Mouse (Mus musculus): ENCODE data around the gene Olfr1151.

The Olfr1151 gene

DNA sequence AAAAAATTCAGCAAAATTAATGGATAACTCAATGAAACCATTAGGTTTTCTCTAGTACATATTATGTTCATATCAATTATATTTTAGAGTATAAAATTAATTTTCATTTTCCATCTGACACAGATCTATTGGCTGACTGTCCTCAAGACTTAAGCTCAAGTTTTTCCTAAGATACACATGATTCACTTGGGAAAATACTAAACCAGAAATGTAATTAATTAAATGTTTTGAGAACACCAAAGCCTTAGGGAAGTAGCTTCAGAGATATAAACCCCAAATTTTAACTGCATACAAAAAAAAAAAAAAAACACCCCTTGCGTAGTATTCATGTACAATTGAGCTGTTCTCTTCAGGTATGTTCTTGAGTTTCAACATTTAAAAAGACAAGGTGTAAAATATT is at the start of gene Olfr1151:
TSS of gene Olfr1151 (plus strand) at position 301 of the 400 bp plus-strand sequence.
- no peak for DNase-seq

DNA sequence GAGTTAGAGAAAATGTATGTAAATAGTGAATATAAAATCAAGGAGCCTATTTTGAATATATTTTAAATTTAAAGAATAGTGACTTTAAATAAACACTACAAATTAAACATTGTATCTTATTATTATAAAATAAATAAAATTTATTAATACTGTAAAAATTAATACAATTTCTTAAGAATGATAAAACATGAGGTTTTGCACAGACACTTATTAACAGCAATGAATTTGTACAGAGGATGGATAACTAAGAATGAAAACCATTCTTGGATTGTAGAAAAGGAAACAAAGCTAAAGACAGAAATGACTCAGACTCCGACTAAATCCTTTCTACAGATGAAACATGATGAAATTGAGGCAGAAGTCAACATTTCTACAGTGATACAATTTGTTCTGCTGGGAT is 46.1 kb upstream of the Olfr1151 start, which contains the start of gene Olfr1145:
TSS of gene Olfr1145 (plus strand) at position 301 of the 400 bp plus-strand sequence.
- no peak for DNase-seq

DNA sequence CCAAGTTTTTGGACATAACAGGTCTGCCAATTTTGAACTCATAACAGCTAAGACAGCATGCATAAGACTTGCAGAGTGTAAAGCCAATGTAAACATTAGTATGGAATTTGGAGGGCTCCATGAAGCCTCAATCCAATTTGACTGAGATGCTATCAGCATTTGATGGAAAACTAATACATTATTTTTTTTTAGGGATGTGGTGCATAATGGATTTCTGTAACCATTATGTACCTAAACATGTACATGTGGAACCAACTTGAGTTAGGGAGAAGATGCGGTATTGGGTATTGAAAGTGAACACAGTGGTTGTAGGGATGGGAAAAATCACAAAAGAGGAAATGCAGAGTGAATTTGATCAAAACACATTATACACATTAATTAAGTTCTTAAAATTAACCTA is 25.4 kb upstream of the Olfr1151 start, which contains the start of gene Olfr1148:
TSS of gene Olfr1148 (plus strand) at position 301 of the 400 bp plus-strand sequence.
- DNase-seq, result no peak

DNA sequence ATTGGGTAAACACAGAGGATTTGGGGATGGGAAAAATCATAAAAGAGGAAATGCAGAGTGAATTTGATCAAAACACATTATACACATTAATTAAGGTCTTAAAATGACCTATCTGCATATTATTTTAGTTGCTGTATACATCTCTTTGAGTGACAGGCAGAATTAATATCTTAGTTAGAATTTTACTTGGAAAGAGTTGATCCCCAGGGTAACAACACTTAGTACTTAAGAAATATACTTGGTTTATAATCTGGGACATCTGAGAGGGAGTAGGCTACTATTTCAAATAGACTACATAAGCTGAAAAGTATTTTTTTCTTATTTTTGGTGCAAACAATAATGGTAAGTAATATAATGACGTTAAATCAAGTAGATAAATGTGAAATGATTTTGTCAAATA is 12.0 kb upstream of the Olfr1151 start, which contains the start of gene Olfr1150-ps1:
TSS of gene Olfr1150-ps1 (plus strand) at position 301 of the 400 bp plus-strand sequence.
- DNase-seq, result no peak

DNA sequence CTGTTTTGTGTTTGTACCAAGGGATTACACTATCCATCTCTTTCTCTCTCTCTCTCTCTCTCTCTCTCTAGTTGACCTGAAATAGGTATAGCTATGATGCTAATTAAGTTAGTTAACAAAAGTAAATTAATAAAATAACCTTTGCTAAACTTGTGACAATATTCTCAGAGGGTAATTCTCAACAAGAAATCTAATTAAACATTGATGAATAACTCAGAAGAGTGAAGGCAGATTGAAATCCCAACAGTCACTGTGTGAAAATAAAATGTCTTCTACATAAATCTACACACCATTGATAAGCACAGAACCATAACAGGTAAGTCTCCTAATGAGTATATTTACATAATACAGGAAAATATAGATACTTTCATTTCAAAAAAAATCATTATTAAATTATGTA is 10.5 kb downstream of the Olfr1151 start, which contains the start of gene Olfr1152:
TSS of gene Olfr1152 (plus strand) at position 301 of the 400 bp plus-strand sequence.
- DNase-seq, result no peak

DNA sequence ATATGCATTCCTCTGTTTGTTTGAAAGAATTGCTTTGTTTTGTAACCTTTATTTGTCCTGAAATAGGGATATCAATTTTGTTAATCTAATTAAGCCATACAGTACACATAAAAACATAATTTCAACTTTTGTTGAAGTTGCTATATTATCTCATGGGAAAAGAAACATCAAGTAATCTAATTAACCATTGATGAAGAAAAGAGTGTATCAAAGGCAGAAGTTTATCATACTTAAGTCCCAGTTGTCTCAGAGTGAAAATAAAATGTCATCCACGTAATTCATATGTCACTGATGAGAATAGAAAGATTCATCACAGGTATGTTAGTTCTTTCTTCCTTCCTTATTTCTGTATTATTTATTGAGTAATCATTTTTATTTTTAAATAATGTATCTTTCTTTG is 39.0 kb downstream of the Olfr1151 start, which contains the start of gene Olfr1153:
TSS of gene Olfr1153 (plus strand) at position 301 of the 400 bp plus-strand sequence.
- DNase-seq, result no peak

DNA sequence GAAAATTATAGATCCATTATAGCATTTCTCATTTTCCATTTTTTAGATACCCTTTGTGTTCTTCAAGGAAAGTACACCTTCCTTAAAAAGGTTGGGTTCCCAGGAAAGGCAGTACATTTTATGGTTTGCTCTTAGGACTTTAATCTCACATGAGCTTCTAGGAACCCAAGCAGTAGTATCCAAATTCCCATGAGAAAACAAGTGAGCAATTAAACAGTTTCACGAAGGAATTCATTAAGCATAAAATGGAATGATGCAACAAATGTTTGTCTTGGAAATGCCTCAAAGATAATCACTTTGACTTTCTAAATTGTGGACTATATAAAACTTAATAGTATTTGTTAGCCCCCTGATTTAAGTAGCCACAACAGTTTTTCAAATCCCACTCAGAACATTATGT is 49.4 kb downstream of the Olfr1151 start, which contains the start of gene Olfr1154:
TSS of gene Olfr1154 (minus strand) at position 101 of the 400 bp plus-strand sequence.
- DNase-seq, result no peak

Data from cerebellum, adult 11 months (tissue).